Mouse (Mus musculus): ENCODE results near the gene Meiob. TPM values are rescaled to one million over a fixed set of nuclear protein-coding genes. Genes with fewer than 3 reads are reported as not detected.

Gene Meiob
- polyA plus RNA-seq, 1 experiment from 2014 or later, result not detected

- no peak overlapping the region for H3K9ac ChIP-seq
- no peak overlapping the region for H3K4me3 ChIP-seq (replicated peaks; ENCODE audit: low read length)
- no peak overlapping the region for H3K4me2 ChIP-seq (replicated peaks)
- DNase-seq (ENCODE audit: low spot score) (no peak), ATAC-seq (ENCODE audit: low FRiP score) (no peak)
- H3K9me3 ChIP-seq (ENCODE audit: control insufficient read depth, low read length), result no peaks in the 10 kb centered on the region
- H3K4me1 ChIP-seq (replicated peaks; ENCODE audit: control insufficient read depth, insufficient read depth, low read length), result no peaks in the 10 kb centered on the region
- no peak overlapping the region for H3K27ac ChIP-seq
- WGBS, result 83% methylated on average over 5 of the region's 5 CpGs
- H3K27me3 ChIP-seq (ENCODE audit: control insufficient read depth, insufficient read depth, low read length), result no peaks in the 10 kb centered on the region; the same call in 1 of the 2 replicates
- H3K36me3 ChIP-seq (replicated peaks; ENCODE audit: control insufficient read depth, insufficient read depth), result no peaks in the 10 kb centered on the region
Measured at GRCm38 (mm10) chr17:24815256-24815655, 11.2 kb downstream of the Meiob start.

- Histone ChIP-seq H3K9me3 (ENCODE audit: control insufficient read depth, low read length) (no peaks in the 10 kb centered on the region), H3K27ac (no peak overlapping the region), H3K36me3 (replicated peaks; ENCODE audit: control insufficient read depth, insufficient read depth) (no peaks in the 10 kb centered on the region), H3K27me3 (ENCODE audit: control insufficient read depth, insufficient read depth, low read length) (no peaks in the 10 kb centered on the region; the same call in 1 of the 2 replicates), H3K4me1 (replicated peaks; ENCODE audit: control insufficient read depth, insufficient read depth, low read length) (no peaks in the 10 kb centered on the region), H3K4me3 (replicated peaks; ENCODE audit: low read length) (no peak overlapping the region), H3K9ac (no peak overlapping the region), H3K4me2 (replicated peaks) (no peak overlapping the region)
- peak; percentile 52 for DNase-seq (ENCODE audit: low spot score)
- ATAC-seq (ENCODE audit: low FRiP score), result no peak
- WGBS, result 44% methylated on average over 1 of the region's 1 CpGs
Measured at GRCm38 (mm10) chr17:24817503-24817902, 13.4 kb downstream of the Meiob start.

- no peak for ATAC-seq (ENCODE audit: low FRiP score)
- Histone ChIP-seq H3K36me3 (replicated peaks; ENCODE audit: control insufficient read depth, insufficient read depth) (no peaks in the 10 kb centered on the region), H3K4me2 (replicated peaks) (no peak overlapping the region), H3K9me3 (ENCODE audit: control insufficient read depth, low read length) (no peaks in the 10 kb centered on the region), H3K4me1 (replicated peaks; ENCODE audit: control insufficient read depth, insufficient read depth, low read length) (no peaks in the 10 kb centered on the region), H3K27ac (no peak overlapping the region), H3K9ac (no peak overlapping the region), H3K4me3 (replicated peaks; ENCODE audit: low read length) (no peak overlapping the region), H3K27me3 (ENCODE audit: control insufficient read depth, insufficient read depth, low read length) (no peaks in the 10 kb centered on the region; the same call in 1 of the 2 replicates)
- 55% methylated on average over 6 of the region's 6 CpGs for WGBS
- DNase-seq (ENCODE audit: low spot score), result no peak
Measured at GRCm38 (mm10) chr17:24818172-24818571, 14.1 kb downstream of the Meiob start.

GRCm38 (mm10) chr17:24819469-24819868 is 15.4 kb downstream of the Meiob start:
- Histone ChIP-seq H3K27ac (no peak overlapping the region), H3K36me3 (replicated peaks; ENCODE audit: control insufficient read depth, insufficient read depth) (no peaks in the 10 kb centered on the region), H3K9ac (no peak overlapping the region), H3K9me3 (ENCODE audit: control insufficient read depth, low read length) (no peaks in the 10 kb centered on the region), H3K4me3 (replicated peaks; ENCODE audit: low read length) (no peak overlapping the region), H3K4me1 (replicated peaks; ENCODE audit: control insufficient read depth, insufficient read depth, low read length) (no peaks in the 10 kb centered on the region), H3K27me3 (ENCODE audit: control insufficient read depth, insufficient read depth, low read length) (no peaks in the 10 kb centered on the region; the same call in 1 of the 2 replicates), H3K4me2 (replicated peaks) (no peak overlapping the region)
- 78% methylated on average over 2 of the region's 2 CpGs for WGBS
- no peak for DNase-seq (ENCODE audit: low spot score)
- ATAC-seq (ENCODE audit: low FRiP score), result no peak

GRCm38 (mm10) chr17:24821351-24822280 is 17.5 kb downstream of the Meiob start:
- no peak for ATAC-seq (ENCODE audit: low FRiP score)
- WGBS, result 67% methylated on average over 3 of the region's 3 CpGs
- no peak overlapping the region for H3K9ac ChIP-seq
- no peak for DNase-seq (ENCODE audit: low spot score)
- no peaks in the 10 kb centered on the region for H3K9me3 ChIP-seq (ENCODE audit: control insufficient read depth, low read length)
- no peak overlapping the region for H3K4me3 ChIP-seq (replicated peaks; ENCODE audit: low read length)
- H3K27me3 ChIP-seq (ENCODE audit: control insufficient read depth, insufficient read depth, low read length), result peaks cover 6% of the 10 kb centered on the region; the same call in 1 of the 2 replicates
- no peak overlapping the region for H3K27ac ChIP-seq
- no peaks in the 10 kb centered on the region for H3K36me3 ChIP-seq (replicated peaks; ENCODE audit: control insufficient read depth, insufficient read depth)
- no peaks in the 10 kb centered on the region for H3K4me1 ChIP-seq (replicated peaks; ENCODE audit: control insufficient read depth, insufficient read depth, low read length)
- no peak overlapping the region for H3K4me2 ChIP-seq (replicated peaks)

GRCm38 (mm10) chr17:24839842-24840241 is 35.8 kb downstream of the Meiob start, which contains the start of gene Hagh:
TSS of gene Hagh (plus strand) at chr17:24840143.
- Histone ChIP-seq H3K36me3 (replicated peaks; ENCODE audit: control insufficient read depth, insufficient read depth) (no peaks in the 10 kb centered on the region), H3K9me3 (ENCODE audit: control insufficient read depth, low read length) (no peaks in the 10 kb centered on the region), H3K4me2 (replicated peaks) (no peak within 1 kb of the TSS), H3K27ac (no peak within 1 kb of the TSS), H3K9ac (no peak within 1 kb of the TSS), H3K4me3 (replicated peaks; ENCODE audit: low read length) (no peak within 1 kb of the TSS), H3K27me3 (ENCODE audit: control insufficient read depth, insufficient read depth, low read length) (peaks cover 5% of the 10 kb centered on the region), H3K4me1 (replicated peaks; ENCODE audit: control insufficient read depth, insufficient read depth, low read length) (no peaks in the 10 kb centered on the region)
- DNase-seq (ENCODE audit: low spot score), result no peak
- no peak for ATAC-seq (ENCODE audit: low FRiP score)
- WGBS, result 73% methylated on average over 8 of the region's 8 CpGs

GRCm38 (mm10) chr17:24840341-24840740 is 36.3 kb downstream of the Meiob start:
- ATAC-seq (ENCODE audit: low FRiP score) (no peak), DNase-seq (ENCODE audit: low spot score) (no peak)
- Histone ChIP-seq H3K4me3 (replicated peaks; ENCODE audit: low read length) (no peak overlapping the region), H3K27ac (no peak overlapping the region), H3K9me3 (ENCODE audit: control insufficient read depth, low read length) (no peaks in the 10 kb centered on the region), H3K4me2 (replicated peaks) (no peak overlapping the region), H3K27me3 (ENCODE audit: control insufficient read depth, insufficient read depth, low read length) (peaks cover 5% of the 10 kb centered on the region), H3K36me3 (replicated peaks; ENCODE audit: control insufficient read depth, insufficient read depth) (no peaks in the 10 kb centered on the region), H3K9ac (no peak overlapping the region), H3K4me1 (replicated peaks; ENCODE audit: control insufficient read depth, insufficient read depth, low read length) (no peaks in the 10 kb centered on the region)
- WGBS, result 76% methylated on average over 5 of the region's 5 CpGs

- 52% methylated on average over 4 of the region's 4 CpGs for WGBS
- ATAC-seq (ENCODE audit: low FRiP score), result no peak
- no peak for DNase-seq (ENCODE audit: low spot score)
- H3K9me3 ChIP-seq (ENCODE audit: control insufficient read depth, low read length), result no peaks in the 10 kb centered on the region
- no peak overlapping the region for H3K4me2 ChIP-seq (replicated peaks)
- H3K36me3 ChIP-seq (replicated peaks; ENCODE audit: control insufficient read depth, insufficient read depth), result no peaks in the 10 kb centered on the region
- no peaks in the 10 kb centered on the region for H3K4me1 ChIP-seq (replicated peaks; ENCODE audit: control insufficient read depth, insufficient read depth, low read length)
- no peak overlapping the region for H3K9ac ChIP-seq
- H3K4me3 ChIP-seq (replicated peaks; ENCODE audit: low read length), result no peak overlapping the region
- peaks cover 5% of the 10 kb centered on the region for H3K27me3 ChIP-seq (ENCODE audit: control insufficient read depth, insufficient read depth, low read length)
- no peak overlapping the region for H3K27ac ChIP-seq
Measured at GRCm38 (mm10) chr17:24841133-24841532, 37.0 kb downstream of the Meiob start.

GRCm38 (mm10) chr17:24842631-24843030 is 38.5 kb downstream of the Meiob start:
- Histone ChIP-seq H3K4me3 (replicated peaks; ENCODE audit: low read length) (no peak overlapping the region), H3K4me1 (replicated peaks; ENCODE audit: control insufficient read depth, insufficient read depth, low read length) (no peaks in the 10 kb centered on the region), H3K4me2 (replicated peaks) (no peak overlapping the region), H3K36me3 (replicated peaks; ENCODE audit: control insufficient read depth, insufficient read depth) (no peaks in the 10 kb centered on the region), H3K27ac (no peak overlapping the region), H3K27me3 (ENCODE audit: control insufficient read depth, insufficient read depth, low read length) (peaks cover 5% of the 10 kb centered on the region), H3K9me3 (ENCODE audit: control insufficient read depth, low read length) (no peaks in the 10 kb centered on the region), H3K9ac (no peak overlapping the region)
- 56% methylated on average over 2 of the region's 2 CpGs for WGBS
- ATAC-seq (ENCODE audit: low FRiP score), result no peak
- no peak for DNase-seq (ENCODE audit: low spot score)
